Mouse (Mus musculus) right cerebral cortex, postnatal 4 days (tissue): ENCODE measurements around the gene Slc25a39.
"Not testable (repeated sequence)": the region's sequence is repeated elsewhere in the genome, so short reads cannot be mapped to it uniquely, and the experiment has no call there.

ENCODE experiments used
- DNase-seq: peaks from one replicate; pipeline ENCODE4 v3.0.0-alpha.2; 2022

Slc25a39 gene

GRCm38 (mm10) chr11:102393719-102394420 is 13.9 kb downstream of the Slc25a39 start:
- DNase-seq: peak; percentile 58

- peak; percentile 98 for DNase-seq
These were observed 14.5 kb downstream of the Slc25a39 start, which contains the start of gene Rundc3a for GRCm38 (mm10) chr11:102393238-102393634. TSS of gene Rundc3a (plus strand) at chr11:102393403.

DNA sequence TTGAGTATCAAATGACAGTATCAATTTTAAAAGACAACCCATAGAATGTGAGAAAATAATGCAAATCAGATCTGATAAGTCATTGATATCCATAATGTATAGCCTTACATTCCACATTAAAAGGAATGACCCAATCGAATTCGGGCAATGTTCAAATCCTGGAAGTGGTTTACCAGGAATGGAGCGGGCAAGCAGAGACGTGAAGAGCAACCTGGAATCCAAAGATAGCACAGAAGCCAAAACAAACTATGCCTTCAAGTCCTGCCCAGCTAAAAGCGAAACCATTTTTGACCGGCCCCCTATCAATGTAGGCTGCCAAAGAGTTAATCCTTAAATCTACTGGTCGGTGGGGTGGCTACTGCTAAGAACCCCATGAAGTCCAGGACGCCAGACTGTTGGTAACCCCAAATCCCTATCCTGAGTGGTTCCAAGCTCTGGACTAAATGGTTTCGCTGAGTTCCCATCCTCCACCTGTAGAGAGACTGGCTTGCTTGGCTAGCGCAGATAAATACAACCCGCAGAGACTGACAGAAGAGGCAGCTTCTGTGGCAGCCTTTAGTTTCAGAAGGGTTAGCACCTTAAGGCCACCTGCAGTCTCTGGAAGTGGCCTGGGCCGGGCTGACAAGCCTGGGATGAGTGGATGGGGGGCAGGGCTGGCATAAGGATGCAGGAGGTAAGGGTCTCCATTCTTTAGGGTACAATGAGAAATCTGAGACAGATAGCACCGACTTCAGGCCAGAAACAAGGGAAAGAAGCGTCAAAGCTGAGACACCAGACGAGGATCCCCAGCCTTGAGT is 15.1 kb downstream of the Slc25a39 start:
- no peak for DNase-seq

GRCm38 (mm10) chr11:102389436-102389835 is 18.3 kb downstream of the Slc25a39 start:
- DNase-seq: not testable (repeated sequence)

GRCm38 (mm10) chr11:102386121-102386520 is 21.6 kb downstream of the Slc25a39 start:
- DNase-seq: no peak

DNA sequence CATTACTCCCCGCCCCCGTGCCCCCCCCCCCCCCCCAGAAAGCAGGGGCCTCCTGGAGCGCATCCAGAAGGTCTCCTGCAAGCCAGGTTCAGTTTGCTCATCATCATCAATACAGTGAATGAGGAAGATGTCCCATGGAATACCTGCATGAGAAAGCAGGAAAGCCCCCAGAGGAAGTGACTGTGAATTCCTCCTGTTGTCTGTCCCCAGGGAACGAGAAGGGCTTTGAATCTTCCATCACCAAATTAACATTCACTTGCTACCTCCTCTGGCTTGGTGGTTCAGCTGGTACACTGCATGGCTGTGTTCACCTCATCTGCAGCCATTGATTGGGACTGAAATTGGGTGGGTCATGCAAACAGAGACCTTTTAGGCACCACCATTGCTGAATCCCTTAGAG is 22.7 kb downstream of the Slc25a39 start:
- no peak for DNase-seq

GRCm38 (mm10) chr11:102384418-102384817 is 23.3 kb downstream of the Slc25a39 start:
- no peak for DNase-seq

- no peak for DNase-seq
These were observed 24.2 kb downstream of the Slc25a39 start for GRCm38 (mm10) chr11:102383365-102384136.

- DNase-seq: no peak
These were observed 25.0 kb downstream of the Slc25a39 start for GRCm38 (mm10) chr11:102382794-102383193.

DNA sequence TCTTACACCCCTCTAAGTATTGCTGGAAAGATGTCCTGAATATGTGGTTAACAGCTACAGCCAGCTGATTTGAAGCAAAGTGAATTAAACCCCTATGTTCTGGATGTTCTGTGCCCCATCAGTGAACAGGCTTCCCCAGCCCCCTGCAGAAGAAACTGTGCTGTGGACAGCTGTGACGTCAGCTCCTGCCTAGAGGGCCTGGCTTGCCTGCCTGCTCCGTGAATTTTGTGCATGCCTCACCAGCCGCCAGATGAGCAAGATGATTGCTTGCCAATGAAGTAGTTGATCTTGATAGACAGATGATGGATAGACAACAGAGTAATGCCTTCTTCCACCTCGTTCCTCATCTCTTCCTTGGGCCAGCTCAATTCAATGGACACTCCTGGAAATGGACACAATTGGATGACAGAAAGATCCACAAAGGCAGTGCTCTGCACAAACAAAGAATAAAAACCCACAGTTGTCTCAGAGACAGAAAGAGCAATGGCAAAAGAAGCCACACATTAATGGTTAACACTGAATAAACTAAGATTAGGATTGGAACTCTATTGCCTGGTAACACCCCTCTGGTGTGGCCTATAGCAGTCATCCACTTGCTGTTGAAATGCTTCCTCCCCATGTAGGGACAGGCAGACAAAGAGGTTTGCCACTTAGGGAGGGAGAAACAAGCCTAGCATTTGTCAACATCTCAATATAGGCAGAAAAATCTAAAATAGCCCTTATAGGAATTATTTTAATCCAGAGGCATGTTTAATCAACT is 26.2 kb downstream of the Slc25a39 start:
- no peak for DNase-seq

- no peak for DNase-seq
These were observed 27.7 kb downstream of the Slc25a39 start for GRCm38 (mm10) chr11:102380091-102380490.

DNA sequence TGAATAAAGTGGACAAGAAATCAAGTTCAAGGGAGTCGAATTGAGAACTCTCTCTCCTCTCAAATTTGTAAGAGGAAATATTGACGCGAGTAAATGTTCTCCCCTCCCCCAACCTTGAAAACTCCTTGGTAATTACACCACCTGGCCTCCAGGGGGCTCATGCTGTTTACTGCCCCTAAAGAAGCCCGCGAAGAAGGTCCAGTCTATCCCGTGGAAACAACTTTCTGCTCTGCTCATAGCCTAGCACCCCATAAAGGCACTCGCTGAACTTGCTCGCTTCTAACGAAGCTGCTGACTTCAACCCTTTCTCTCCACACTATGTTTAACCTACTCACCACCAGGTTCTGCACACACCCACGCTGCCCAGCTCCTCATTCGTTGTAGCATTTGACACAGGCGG is 30.6 kb downstream of the Slc25a39 start:
- no peak for DNase-seq

DNA sequence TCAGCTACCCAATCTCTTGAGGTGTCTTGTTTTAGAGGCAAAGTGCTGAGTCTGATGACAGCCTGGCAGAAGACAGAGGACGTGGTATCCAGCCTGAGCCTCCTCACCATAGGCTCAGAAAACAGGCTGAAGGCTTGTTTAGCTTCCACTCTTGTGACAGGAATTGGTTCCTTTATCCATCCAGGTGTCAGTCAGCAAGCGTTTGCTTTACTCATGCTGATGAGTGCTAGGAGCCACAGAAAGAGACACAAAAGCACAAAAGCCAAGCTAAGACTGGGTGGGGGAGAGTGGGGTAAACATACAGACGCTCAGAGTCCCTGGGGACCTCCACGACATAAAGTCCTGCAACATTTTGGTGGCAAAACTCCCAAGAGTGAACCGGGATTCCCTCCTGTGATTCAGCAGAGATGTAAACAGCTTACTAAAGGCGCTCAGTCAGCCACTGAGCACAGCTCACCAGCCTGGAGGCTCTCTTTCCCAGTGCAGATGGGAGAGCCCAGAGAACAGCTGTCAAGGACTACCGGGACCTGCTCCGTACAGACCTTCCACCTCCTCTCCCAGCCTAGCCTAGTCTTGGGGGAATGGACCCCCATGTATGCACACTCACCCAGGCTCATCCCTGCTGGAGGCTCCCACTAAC is 31.4 kb downstream of the Slc25a39 start:
- DNase-seq: no peak

DNA sequence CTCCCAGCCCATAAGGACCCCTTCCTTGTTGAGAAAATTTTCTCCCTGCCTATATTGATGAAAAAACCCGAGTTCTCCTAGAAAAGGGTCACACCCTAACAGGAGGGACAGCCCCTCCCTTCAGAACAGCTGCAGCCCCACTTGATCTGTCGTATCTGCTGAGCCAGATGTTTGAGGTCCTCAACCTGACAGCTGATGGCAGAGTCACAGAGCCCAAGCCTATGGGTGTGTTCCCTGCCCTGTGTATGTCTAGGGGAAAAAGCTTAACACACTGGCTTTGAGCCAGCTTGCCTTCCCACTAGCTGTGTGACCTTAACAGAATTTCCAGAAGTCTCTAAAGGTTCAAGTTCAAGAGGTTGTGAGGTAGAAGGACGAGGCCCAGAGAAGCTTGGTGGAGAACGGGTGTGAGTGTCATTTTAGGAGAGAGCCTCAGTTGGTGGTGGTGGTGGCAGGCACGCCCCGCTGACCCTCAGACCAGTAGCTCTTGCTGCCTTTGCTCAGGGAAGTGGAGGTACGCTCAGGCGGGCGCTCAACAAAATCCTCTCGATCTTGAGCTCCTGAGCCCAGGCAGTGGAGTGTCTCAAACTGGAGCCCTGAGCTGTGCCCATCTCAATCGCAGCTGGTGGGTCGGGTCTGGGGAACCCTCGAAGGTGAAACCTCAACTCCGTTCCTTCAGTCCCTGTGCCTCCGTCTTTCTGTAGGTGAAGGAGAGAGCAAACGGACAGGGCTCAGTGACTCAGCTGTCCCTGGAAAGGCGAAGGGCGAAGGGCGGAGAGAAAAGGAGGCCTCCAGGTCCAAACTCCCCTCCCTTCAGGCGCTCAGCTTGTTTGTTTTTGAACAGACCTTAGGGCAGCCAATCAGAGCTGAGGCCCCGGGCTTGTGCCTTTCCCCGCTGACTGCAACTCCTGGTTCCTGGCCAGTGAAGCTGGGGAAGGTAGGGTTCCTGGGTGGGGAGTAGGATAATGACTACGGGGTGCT is 32.3 kb downstream of the Slc25a39 start:
- no peak for DNase-seq

DNA sequence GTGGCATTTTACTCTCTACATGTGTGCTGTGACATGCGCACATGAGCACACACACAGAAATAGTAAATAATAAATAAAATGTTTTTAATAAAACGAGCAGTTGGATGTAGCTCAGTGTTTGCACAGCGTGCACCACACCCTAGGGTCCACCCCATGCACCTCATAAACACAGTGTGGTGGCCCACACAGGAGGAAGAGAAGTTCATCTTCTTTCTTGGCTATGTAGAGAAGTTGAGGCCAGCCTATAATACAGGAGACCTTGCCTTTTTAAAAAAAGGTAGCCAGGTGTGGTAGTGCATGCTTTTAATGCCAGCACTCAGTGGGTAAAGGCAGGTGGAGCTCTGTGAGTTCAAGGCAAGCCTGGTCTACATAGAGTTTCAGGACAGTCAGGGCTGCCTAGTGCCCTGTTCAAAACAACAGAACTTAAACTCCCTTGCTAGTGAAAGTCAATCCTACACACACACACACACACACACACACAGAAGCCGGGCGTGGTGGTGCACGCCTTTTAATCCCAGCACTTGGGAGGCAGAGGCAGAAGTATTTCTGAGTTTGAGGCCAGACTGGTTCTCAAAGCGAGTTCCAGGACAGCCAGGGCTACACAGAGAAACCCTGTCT is 33.5 kb downstream of the Slc25a39 start:
- no peak for DNase-seq

DNA sequence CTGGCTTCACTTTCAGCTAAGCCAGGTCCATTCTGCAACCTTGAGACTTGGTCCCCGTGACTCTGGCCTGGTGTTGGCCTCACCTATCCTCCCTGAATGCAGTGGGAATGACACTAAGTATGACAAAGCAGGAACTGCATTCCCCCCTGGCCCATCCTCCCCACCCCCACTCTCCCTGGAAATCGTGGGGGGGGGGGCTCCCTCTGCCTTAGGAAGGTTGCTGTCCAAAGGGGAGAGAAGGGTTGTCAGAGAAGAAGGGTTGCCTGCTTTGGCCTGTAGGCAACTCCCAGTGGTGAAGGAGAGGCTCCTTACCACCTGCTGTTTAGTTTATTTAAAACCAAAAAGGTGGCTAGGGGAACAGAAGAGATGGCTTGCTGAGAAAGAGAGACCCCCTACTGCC is 34.1 kb downstream of the Slc25a39 start:
- DNase-seq: no peak

DNA sequence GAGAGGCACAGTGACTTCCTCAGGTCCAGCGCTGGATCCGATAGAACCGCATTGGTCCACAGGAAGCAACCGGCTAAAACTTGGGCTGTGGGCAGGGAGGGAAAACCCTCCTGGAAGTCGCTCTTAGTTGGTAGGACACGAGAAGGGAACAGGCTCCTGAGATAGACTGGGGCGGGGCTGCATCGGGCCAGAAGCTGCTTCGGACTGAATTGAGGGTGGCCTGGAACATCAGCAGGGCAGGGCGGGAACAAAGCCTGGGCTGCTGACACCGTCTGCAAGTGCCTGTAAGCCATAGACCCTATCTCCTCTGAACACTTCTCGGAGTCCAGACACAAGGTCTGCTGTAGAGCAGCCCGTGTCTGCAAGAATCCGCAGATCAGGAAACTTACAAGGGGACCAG is 34.8 kb downstream of the Slc25a39 start:
- DNase-seq: no peak

DNA sequence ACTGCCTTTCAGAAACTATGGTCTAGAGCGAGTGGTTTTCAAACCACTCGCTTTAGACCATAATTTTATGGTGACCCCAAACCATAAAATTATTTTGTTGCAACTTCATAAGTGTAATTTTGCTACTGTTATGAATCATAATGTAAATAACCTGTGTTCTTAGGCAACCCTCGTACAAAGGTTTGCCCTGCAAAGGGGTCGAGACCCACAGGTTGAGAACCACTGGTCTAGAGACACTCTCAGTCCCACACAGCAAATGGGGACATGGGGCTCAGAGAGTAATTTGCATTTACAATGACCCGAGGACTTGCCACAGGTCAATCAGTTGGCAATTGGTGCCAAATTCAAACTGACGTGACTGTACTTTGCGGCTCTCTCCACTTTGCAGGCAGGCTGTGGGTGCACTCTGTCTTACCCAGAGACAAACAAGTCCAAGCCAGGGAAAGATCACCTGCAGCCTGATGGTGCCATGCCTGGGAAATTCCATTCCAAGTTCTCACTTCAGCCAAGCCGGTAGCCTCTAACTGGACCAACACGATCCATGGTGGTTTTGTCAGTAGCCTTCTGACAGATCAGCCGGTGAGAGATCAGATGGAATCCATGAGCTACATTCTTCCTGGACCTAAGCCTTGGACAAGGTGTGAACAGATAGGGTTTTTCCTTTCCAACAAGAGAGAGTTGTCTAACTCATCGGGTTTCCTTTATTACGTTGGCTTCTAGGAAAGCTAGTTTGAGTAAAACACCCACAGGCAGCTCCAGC is 35.6 kb downstream of the Slc25a39 start:
- no peak for DNase-seq

DNA sequence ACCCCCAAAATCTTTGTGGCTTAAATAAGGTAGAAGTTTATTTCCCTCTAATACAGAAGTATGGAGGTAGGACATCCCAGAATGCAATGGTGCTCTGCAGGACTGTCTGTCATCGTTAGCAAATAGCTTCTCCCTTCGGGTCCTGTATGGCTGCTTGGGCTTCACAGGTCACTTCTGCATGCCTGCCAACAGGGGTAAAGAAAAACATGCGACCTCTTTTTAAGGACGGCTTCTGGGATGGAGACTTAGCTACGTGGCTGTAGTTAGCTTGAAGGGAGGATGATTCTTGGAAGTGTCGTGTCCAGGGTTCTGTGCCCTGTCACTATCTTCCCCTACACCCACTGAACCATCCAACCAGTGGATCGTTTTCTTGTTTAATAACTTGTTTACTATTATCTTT is 37.5 kb downstream of the Slc25a39 start:
- no peak for DNase-seq

DNA sequence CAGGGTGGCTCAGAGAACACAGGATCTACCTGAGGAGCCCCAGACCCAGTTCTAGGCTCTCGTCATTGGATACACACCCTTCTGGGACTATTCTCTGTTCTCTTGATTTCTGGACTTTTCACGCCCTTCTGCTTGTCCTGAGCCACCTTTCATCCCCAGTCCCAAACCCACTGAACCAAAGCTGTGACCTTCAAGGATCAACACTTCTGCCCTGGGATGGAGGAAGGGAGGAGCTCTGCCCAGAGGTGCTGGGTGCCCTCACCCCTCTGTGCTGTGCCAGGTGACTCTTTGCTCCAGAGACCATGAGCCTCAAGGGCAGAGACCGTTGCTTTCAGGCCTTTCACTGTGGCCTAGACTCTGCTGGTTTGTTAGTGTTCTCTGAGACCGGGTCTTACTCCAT is 38.5 kb downstream of the Slc25a39 start:
- DNase-seq: no peak
